Mouse (Mus musculus): Measurements from ENCODE around the gene Itpk1.

DNA sequence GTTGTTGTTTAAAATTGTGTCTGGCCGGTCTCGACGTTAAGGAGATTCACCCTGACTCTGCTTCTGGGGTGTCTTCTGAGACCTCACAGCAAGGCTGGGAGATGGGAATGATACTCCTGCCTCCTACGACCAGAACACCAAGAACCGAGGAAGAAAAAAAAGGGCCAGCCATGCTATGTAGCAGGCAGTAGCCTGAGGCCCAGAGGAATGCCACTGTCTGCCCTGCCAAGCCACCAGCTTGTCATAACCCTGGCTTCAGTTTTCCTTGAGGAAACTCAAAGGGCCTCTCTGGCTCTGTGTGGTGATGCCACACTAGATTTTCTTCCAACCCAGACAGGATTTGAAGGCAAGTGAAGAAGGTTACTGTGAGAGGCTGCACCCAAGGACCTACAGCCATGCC is 79.6 kb downstream of the Itpk1 start:
- TF ChIP-seq CTCF (IDR thresholded peaks at IDR 0.05) (no peak), EP300 (IDR thresholded peaks at IDR 0.05) (no peak)
